Mouse (Mus musculus) cerebellum, postnatal 14 days (tissue): ENCODE results near the gene Plekhg1.

ENCODE experiments used
- DNase-seq, 2 experiments: peaks; one replicate each; pipeline ENCODE4 v3.0.0; 2021; ENCODE audit warnings: mixed read lengths in 2 of 2

The Plekhg1 gene

GRCm38 (mm10) chr10:3740148-3740503 is at the start of gene Plekhg1:
TSS of gene Plekhg1 (plus strand) at chr10:3740364.
- peak; percentile 67 to 74 for DNase-seq

DNA sequence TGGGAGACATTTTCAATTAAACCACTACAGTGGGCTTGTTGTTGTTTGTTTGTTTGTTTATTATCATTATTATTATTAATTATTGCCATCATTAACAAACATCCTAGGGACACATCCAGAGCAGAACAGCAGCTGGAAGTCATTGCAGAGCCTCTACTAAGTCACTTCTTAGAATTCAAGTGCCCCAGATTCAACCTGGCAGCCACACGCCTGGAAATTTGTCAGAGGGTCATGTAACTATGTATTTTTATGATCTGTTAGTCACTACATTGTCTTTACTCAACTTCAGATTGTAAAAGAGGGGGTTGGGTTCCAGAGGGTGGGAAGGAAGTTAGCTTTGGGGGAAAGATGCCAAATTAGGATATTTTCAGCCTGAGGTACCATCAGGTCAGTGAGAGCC is 47.4 kb upstream of the Plekhg1 start:
- no peak for DNase-seq

DNA sequence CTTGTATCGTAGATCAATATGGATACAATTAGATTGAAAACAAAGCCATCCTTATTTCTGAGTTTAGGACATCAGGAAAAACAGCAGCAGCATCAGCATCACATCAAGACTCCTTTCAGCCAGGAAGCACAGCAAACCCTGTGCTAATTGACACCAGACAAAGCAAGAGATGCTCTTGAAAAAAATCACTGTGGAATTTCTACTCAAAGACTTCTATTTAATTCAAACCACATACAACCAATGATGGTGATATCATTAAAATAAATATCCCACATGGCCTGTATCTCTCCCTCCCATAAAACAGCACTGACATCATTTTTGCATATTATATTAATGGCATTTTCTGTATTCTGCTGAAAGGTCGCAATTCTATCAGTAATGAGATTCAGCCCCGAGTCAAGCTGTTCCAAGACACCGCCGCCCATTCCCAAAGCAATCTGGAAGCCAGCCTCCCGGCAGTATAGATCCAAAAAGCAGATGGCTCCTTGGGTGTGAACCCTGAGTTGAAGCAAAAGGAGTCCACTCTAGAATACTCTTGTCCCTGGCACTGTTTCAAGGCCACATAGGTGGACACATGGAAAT is 46.4 kb upstream of the Plekhg1 start:
- DNase-seq, result peak in 1 of 2 experiments; percentile 8

DNA sequence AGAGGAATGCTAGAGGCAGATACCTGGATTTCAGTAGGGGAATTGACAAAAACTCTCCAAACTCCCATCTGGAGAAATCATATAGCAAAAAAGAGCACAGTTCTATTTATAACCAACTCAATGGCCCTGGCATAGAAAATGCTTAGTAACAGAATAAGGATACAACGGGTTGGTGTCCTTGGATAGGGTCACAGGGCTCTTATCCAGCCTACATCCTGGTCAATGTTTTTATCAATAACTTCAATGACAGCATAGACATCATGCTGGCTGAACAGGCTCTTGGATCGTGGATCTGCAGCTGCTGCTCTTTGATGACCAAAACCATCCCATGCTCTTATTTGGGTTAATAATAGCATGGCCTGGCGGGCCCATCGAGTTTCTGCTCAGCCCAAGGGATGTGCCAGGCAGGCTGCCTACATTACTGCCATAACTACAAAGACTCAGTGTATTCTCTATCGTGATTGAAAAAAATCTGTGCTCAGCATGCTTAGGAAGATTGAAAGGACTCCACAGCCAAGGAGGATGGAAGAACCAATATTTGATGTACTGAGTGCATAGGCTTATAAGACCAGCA is 44.7 kb upstream of the Plekhg1 start:
- no peak for DNase-seq

DNA sequence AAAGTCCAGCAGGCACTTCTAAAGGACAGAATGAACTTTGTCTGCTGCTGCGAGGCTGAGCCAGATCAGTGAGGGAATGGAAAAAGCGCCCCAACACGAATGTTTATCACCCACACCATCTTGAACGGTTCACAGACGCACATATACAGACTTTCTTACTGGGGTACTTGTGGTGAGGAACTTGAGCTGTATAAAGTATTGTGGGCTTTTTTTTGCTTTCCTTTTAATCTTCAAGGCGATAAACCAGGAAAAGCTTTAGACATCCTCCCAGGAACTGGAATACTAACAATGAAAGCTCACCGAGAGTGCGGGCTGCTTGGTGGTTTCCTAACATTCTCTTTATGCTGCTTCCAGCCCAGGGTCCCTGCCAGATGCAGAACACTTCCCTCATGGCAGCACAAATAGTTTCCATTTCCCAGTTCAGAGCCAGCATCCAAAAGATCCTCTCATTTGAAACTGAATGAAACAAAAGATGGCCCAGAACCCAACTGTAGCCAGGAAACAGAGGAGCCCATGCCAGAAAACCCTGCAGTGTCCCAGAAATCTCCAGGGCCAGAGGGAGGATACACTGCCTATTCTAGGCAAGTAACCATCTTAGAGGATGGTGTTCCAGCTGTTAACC is 43.3 kb upstream of the Plekhg1 start:
- peak; percentile 16 to 27 for DNase-seq

GRCm38 (mm10) chr10:3697500-3697899 is 42.7 kb upstream of the Plekhg1 start:
- DNase-seq, result no peak

GRCm38 (mm10) chr10:3700225-3701073 is 39.7 kb upstream of the Plekhg1 start:
- DNase-seq, result no peak

- no peak for DNase-seq
These were observed 38.3 kb upstream of the Plekhg1 start for GRCm38 (mm10) chr10:3701832-3702231.

- DNase-seq, result no peak
These were observed 37.6 kb upstream of the Plekhg1 start for GRCm38 (mm10) chr10:3702585-3702984.

- peak; percentile 54 to 62 for DNase-seq
These were observed 33.9 kb upstream of the Plekhg1 start for GRCm38 (mm10) chr10:3706231-3706630.

- no peak for DNase-seq
These were observed 30.1 kb upstream of the Plekhg1 start for GRCm38 (mm10) chr10:3710081-3710480.

GRCm38 (mm10) chr10:3715302-3715943 is 24.7 kb upstream of the Plekhg1 start:
- DNase-seq, result peak; percentile 57 to 62

- DNase-seq, result peak; percentile 44 to 45
These were observed 21.9 kb upstream of the Plekhg1 start for GRCm38 (mm10) chr10:3718021-3718865.

DNA sequence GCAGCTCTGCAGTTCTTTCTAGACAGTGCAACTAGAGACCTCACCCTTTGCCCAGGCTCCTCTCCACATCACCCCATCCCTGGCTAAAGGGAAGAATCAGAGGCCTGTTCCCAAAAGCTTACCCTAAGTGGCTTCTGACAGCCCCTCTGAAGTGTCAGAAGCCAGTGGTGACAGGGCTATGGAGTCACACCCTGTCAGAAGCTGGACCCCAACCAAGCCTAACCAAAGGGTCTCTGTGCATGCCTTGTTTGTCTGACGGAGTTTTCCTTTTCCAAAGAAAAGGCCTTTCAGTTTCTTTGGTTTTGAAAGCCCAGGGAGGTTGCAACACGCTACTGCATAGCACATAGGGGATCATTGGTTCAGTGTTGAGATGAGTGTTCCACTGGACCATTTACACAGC is 19.9 kb upstream of the Plekhg1 start:
- no peak for DNase-seq

- no peak for DNase-seq
These were observed 17.8 kb upstream of the Plekhg1 start for GRCm38 (mm10) chr10:3722339-3722738.

- no peak for DNase-seq
These were observed 15.5 kb upstream of the Plekhg1 start for GRCm38 (mm10) chr10:3724665-3725064.

DNA sequence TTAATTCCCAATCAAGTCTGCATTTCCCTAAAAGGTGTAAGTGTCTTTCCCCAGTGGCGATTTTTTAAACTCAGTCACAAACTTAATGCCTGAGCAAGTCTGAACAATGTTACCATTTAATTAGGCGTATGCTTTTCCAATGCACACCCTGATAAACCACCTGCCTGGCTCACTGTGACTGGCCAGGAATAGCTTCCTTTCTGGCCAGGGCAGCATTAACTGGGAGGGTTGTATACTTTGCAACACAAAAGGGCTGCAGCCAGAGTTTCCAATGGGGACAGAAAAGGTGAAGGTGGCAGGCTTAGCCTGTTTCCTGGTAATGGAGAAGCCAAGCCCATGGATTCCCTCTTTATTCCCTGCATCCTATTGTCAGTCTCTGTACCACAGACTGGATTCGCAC is 10.5 kb upstream of the Plekhg1 start:
- no peak for DNase-seq

- DNase-seq, result no peak
These were observed 9.8 kb upstream of the Plekhg1 start for GRCm38 (mm10) chr10:3730314-3730713.

GRCm38 (mm10) chr10:3737034-3737433 is 3.1 kb upstream of the Plekhg1 start:
- peak in 1 of 2 experiments; percentile 12 for DNase-seq

DNA sequence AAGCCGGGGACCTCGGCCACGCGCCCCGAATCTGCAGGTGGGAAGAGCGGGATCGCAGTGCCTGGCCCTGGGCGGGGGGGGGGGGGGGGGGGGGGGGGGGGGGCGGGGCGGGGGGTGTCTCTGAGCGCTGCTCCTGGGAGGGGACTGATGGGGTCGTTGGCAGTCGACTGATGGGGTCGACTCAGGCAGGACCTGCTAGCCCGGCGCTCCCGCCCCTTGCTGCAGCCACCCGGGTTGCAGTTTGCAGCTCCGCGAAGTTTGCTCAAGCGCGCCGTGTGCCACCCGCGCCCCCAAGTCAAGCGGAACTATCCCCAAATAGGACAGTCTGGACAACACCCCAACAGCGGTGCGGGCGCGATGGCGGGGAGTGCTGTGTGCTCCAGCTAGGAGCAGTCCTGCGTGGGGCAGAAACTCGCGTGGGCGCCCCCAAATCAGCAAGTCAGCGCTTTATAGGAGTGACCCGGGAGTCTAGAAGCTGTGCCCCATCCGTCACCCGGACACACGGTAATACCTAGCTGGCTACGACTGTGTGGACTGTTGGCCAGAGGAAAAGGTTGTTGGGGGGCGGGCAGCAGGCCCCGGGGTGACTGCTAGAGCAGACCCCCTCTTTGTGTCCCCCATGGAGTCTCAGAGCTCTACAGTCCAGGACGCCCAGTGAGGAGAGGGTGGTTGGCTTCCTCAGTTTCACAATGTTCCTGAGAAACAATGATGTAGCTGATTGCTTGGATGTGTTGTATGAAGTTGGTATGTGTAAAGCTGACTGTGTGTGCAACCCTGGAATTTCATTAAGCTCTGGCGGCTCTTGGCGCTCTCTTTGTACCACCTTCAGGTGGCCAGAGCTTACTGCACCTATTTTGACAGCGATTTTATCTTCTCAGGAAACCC is 582 bp downstream of the Plekhg1 start:
- DNase-seq, result peak; percentile 56 to 57

- DNase-seq, result no peak
These were observed 1.6 kb downstream of the Plekhg1 start for GRCm38 (mm10) chr10:3741791-3742190.
